Mouse (Mus musculus): Measurements from ENCODE around the gene Slc30a7.

GRCm38 (mm10) chr3:115898354-115898948 lies 108.8 kb downstream of the Slc30a7 start:
- TF ChIP-seq CTCF (IDR thresholded peaks at IDR 0.05) (no peak), POLR2A (IDR thresholded peaks at IDR 0.05; ENCODE audit: insufficient read depth, low read depth, low read length) (no peak), EP300 (IDR thresholded peaks at IDR 0.05; ENCODE audit: insufficient read depth, low read depth, low read length) (no peak)
